Mouse (Mus musculus): ENCODE measurements around the gene Crat. TPM values are rescaled to one million over a fixed set of nuclear protein-coding genes. Genes with fewer than 3 reads are reported as not detected.

Crat gene
- polyA plus RNA-seq, 1 experiment from 2014 or later, result 25.8 TPM

GRCm38 (mm10) chr2:30407221-30407620 is 8.4 kb downstream of the Crat start:
- H3K36me3 ChIP-seq (ENCODE audit: control insufficient read depth, insufficient read depth, low read length), result no peaks in the 10 kb centered on the region; the same call in 1 of the 2 replicates
- H3K4me2 ChIP-seq (ENCODE audit: low read depth, low read length, severe bottlenecking), result no peak overlapping the region
- ATAC-seq (replicated peaks; ENCODE audit: low FRiP score), result no peak
- no peak overlapping the region for H3K4me3 ChIP-seq (ENCODE audit: low read depth, low read length)
- H3K27me3 ChIP-seq (ENCODE audit: control insufficient read depth, insufficient read depth, low read length), result no peaks in the 10 kb centered on the region
- no peaks in the 10 kb centered on the region for H3K4me1 ChIP-seq (replicated peaks; ENCODE audit: control insufficient read depth, insufficient read depth, low read length)
- no peaks in the 10 kb centered on the region for H3K9me3 ChIP-seq (ENCODE audit: control insufficient read depth, low read length)
- no peak overlapping the region for H3K27ac ChIP-seq (ENCODE audit: low read depth, low read length)
- no peak for DNase-seq (ENCODE audit: low spot score)
- H3K9ac ChIP-seq (ENCODE audit: low read length), result no peak overlapping the region
- WGBS, result 81% methylated on average over 2 of the region's 2 CpGs

DNA sequence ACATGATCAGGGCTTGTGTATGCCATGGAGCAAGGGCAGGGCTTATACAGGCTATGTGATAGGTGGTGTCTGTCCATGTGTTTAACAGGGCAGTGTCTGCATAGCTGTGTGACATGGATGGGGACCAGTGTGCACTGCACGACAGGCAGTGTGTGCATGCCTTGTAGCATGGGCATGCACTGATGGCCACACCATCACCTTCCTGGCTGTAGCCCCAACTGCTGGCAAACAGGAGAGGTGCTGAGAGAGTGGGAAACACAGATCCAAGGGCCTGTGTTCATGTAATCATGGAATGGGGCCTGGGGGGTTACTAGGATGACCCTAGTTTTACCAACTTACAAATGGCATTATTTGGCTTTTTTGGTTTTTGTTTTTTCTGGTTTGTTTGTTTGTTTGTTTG is 11.7 kb downstream of the Crat start:
- peaks cover 11% of the 10 kb centered on the region for H3K4me1 ChIP-seq (replicated peaks; ENCODE audit: control insufficient read depth, insufficient read depth, low read length)
- H3K27ac ChIP-seq (ENCODE audit: low read depth, low read length), result no peak overlapping the region
- H3K4me2 ChIP-seq (ENCODE audit: low read depth, low read length, severe bottlenecking), result no peak overlapping the region
- no peaks in the 10 kb centered on the region for H3K9me3 ChIP-seq (ENCODE audit: control insufficient read depth, low read length)
- H3K9ac ChIP-seq (ENCODE audit: low read length), result no peak overlapping the region
- 92% methylated on average over 1 of the region's 1 CpGs for WGBS
- ATAC-seq (replicated peaks; ENCODE audit: low FRiP score), result no peak
- H3K27me3 ChIP-seq (ENCODE audit: control insufficient read depth, insufficient read depth, low read length), result no peaks in the 10 kb centered on the region
- H3K36me3 ChIP-seq (ENCODE audit: control insufficient read depth, insufficient read depth, low read length), result no peaks in the 10 kb centered on the region; the same call in 1 of the 2 replicates
- no peak overlapping the region for H3K4me3 ChIP-seq (ENCODE audit: low read depth, low read length)
- DNase-seq (ENCODE audit: low spot score), result no peak

DNA sequence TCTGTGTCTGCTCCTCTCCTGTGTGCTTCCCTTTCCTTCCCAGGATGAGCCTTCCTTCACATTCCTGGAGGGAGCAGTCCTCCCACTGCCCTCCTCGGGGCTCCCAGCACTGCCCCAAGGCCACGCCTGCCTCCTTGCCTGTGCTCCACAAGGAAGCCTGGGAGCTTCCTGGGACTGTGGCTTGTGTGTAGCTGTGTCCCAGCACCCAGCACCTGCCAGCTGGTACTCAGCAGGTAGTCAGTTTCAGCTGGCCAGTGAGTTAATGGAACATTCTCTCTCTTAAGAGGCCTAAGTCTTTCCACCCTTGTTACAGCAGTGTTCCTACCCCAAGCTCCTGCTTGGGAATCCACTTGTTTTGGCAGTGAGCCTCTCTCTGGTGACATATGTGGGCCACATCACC is 12.8 kb downstream of the Crat start:
- ATAC-seq (replicated peaks; ENCODE audit: low FRiP score), result no peak
- no peak for DNase-seq (ENCODE audit: low spot score)
- WGBS, result 77% methylated on average over 2 of the region's 2 CpGs
- Histone ChIP-seq H3K27ac (ENCODE audit: low read depth, low read length) (no peak overlapping the region), H3K27me3 (ENCODE audit: control insufficient read depth, insufficient read depth, low read length) (no peaks in the 10 kb centered on the region), H3K4me2 (ENCODE audit: low read depth, low read length, severe bottlenecking) (no peak overlapping the region), H3K9me3 (ENCODE audit: control insufficient read depth, low read length) (no peaks in the 10 kb centered on the region), H3K36me3 (ENCODE audit: control insufficient read depth, insufficient read depth, low read length) (no peaks in the 10 kb centered on the region; the same call in 1 of the 2 replicates), H3K4me3 (ENCODE audit: low read depth, low read length) (no peak overlapping the region), H3K4me1 (replicated peaks; ENCODE audit: control insufficient read depth, insufficient read depth, low read length) (peaks cover 11% of the 10 kb centered on the region), H3K9ac (ENCODE audit: low read length) (no peak overlapping the region)

DNA sequence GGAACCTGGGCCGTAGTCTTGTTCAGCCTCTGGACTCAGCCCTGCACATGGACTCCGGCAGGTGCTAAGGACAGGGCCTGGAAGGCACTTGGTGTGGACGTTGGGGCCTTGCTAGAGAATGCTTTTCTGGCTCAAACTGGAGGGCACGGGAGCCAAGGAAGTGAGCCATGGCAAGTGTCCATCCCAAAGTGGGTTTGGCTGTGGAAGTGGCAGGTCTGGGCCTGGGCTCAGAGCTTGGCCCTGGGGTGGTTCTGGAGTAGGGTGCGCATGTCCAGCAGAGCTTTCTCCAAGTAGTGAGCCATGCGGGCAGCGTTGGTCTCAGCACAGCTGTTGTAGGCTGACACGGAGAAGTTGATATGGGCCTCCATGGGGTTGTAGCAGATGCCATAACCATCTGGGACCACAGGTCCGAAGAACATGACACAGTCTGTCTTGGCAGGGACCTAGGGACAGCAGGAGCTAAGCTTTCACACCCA is 13.2 kb downstream of the Crat start:
- H3K36me3 ChIP-seq (ENCODE audit: control insufficient read depth, insufficient read depth, low read length), result no peaks in the 10 kb centered on the region; the same call in 1 of the 2 replicates
- WGBS, result 87% methylated on average over 9 of the region's 9 CpGs
- no peak overlapping the region for H3K27ac ChIP-seq (ENCODE audit: low read depth, low read length)
- H3K4me1 ChIP-seq (replicated peaks; ENCODE audit: control insufficient read depth, insufficient read depth, low read length), result peaks cover 11% of the 10 kb centered on the region
- H3K9me3 ChIP-seq (ENCODE audit: control insufficient read depth, low read length), result no peaks in the 10 kb centered on the region
- no peak overlapping the region for H3K4me3 ChIP-seq (ENCODE audit: low read depth, low read length)
- no peaks in the 10 kb centered on the region for H3K27me3 ChIP-seq (ENCODE audit: control insufficient read depth, insufficient read depth, low read length)
- H3K9ac ChIP-seq (ENCODE audit: low read length), result no peak overlapping the region
- no peak overlapping the region for H3K4me2 ChIP-seq (ENCODE audit: low read depth, low read length, severe bottlenecking)
- no peak for ATAC-seq (replicated peaks; ENCODE audit: low FRiP score)
- DNase-seq (ENCODE audit: low spot score), result no peak

DNA sequence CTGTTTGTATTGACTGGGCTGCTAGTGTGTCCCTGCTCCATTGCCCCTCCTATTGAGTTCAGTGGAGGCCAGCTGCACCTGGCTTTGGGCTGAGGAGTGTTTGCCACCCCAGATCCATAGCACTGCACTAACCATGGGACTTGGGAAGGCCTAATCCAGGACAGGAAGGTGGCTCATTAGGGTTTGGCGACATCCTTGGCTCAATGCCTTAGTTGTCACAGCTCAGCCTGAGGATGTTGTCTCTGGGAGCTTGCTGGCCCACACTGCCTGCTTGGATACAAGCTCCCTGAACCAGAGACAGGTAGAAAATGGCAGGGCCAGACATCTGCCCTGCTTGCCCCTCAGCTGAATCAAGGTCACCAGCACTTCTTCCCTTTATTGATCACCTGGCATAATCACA is 14.0 kb downstream of the Crat start:
- Histone ChIP-seq H3K36me3 (ENCODE audit: control insufficient read depth, insufficient read depth, low read length) (peaks cover 2% of the 10 kb centered on the region), H3K27me3 (ENCODE audit: control insufficient read depth, insufficient read depth, low read length) (no peaks in the 10 kb centered on the region), H3K4me2 (ENCODE audit: low read depth, low read length, severe bottlenecking) (no peak overlapping the region), H3K4me3 (ENCODE audit: low read depth, low read length) (no peak overlapping the region), H3K4me1 (replicated peaks; ENCODE audit: control insufficient read depth, insufficient read depth, low read length) (peaks cover 11% of the 10 kb centered on the region), H3K9me3 (ENCODE audit: control insufficient read depth, low read length) (no peaks in the 10 kb centered on the region), H3K9ac (ENCODE audit: low read length) (no peak overlapping the region), H3K27ac (ENCODE audit: low read depth, low read length) (no peak overlapping the region)
- DNase-seq (ENCODE audit: low spot score) (no peak), ATAC-seq (replicated peaks; ENCODE audit: low FRiP score) (no peak)
- 95% methylated on average over 1 of the region's 1 CpGs for WGBS

DNA sequence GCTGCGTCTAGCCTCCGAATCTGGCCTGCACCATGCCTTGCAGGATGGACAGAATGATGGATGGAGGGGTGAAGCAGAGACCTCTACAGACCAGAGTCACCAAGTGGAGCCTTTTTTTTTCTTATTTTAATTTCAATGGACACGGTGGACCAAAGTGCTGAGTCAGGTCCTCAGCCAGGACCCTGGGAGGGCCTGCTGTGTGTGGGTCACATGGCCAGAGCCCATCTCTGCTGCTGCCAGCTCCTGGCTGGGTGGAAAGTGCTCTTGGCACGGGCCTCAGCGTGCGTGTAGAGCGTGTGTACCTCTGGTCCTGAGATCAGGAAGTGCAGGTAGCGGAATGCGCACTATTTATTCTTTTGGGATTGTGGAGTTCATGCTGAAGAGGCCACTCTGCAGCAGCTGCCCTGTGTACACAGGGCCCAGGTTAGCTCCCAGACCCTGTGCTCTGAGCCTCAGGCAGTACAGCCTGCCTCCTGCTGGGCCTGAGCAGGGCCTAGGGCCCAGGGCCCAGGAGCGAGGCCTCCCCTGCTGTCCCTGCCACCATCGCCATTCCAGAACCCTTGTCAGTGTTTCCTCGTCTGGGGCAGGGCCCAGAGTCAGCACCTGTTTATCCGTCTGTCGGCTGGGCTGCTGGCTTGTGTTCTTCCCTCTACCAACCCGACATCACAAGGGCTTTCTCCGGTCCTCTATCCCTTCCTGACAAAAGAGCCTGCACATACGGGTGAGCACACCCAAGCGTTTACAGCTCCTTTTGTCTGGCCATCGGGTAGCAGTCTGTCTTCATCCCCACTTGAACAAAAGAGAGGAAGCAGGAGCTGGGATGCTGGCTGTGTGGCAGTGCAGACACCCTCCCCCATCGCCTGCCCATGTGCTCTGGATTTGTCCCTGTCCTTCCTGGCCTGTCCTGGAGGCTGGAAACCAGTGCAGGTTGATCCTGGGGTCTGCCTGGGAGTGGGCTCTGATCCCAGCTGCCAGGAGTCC is 16.1 kb downstream of the Crat start:
- Histone ChIP-seq H3K27me3 (ENCODE audit: control insufficient read depth, insufficient read depth, low read length) (no peaks in the 10 kb centered on the region), H3K4me1 (replicated peaks; ENCODE audit: control insufficient read depth, insufficient read depth, low read length) (peaks cover 11% of the 10 kb centered on the region), H3K36me3 (ENCODE audit: control insufficient read depth, insufficient read depth, low read length) (peaks cover 2% of the 10 kb centered on the region), H3K27ac (ENCODE audit: low read depth, low read length) (peak overlapping the region; percentile 93), H3K9ac (ENCODE audit: low read length) (peak overlapping the region; percentile 54), H3K4me3 (ENCODE audit: low read depth, low read length) (no peak overlapping the region), H3K4me2 (ENCODE audit: low read depth, low read length, severe bottlenecking) (peak overlapping the region; percentile 1; the same call in 1 of the 2 replicates), H3K9me3 (ENCODE audit: control insufficient read depth, low read length) (no peaks in the 10 kb centered on the region)
- DNase-seq (ENCODE audit: low spot score) (peak; percentile 71), ATAC-seq (replicated peaks; ENCODE audit: low FRiP score) (peak; percentile 75)
- 24% methylated on average over 20 of the region's 20 CpGs for WGBS

DNA sequence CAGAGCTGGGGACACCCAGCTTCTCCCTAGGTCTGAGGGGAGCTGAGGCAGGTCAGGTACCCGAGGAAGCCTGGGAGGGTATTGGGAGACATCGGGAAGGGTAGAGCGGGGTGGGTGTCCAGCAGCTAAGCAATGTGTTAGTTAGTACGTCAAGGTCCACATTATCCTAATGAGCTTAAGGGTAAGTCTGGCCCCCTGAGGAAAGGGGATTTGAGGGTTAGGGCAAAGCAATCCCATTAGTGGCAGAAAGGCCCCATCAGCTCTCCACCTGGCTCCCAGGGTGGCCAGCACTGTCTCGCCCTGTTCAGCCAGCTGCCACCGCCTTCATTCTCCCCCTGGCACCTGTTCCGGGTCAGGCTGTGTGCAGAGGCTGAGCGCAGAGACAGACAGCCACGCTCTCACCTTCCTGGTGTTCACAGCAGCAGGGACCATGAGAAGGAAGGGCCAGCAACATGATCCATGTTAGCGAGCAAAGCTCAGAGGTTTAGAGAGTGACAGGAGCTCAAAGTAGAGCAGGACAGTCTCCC is 17.6 kb downstream of the Crat start:
- WGBS, result 55% methylated on average over 10 of the region's 10 CpGs
- Histone ChIP-seq H3K27ac (ENCODE audit: low read depth, low read length) (0 out of 2 replicates have a peak overlapping the region, but pooled peaks have one; percentile 41), H3K9me3 (ENCODE audit: control insufficient read depth, low read length) (no peaks in the 10 kb centered on the region), H3K9ac (ENCODE audit: low read length) (no peak overlapping the region; the same call in 1 of the 2 replicates), H3K27me3 (ENCODE audit: control insufficient read depth, insufficient read depth, low read length) (no peaks in the 10 kb centered on the region), H3K4me2 (ENCODE audit: low read depth, low read length, severe bottlenecking) (no peak overlapping the region), H3K4me1 (replicated peaks; ENCODE audit: control insufficient read depth, insufficient read depth, low read length) (peaks cover 17% of the 10 kb centered on the region), H3K4me3 (ENCODE audit: low read depth, low read length) (no peak overlapping the region), H3K36me3 (ENCODE audit: control insufficient read depth, insufficient read depth, low read length) (peaks cover 2% of the 10 kb centered on the region)
- no peak for DNase-seq (ENCODE audit: low spot score)
- no peak for ATAC-seq (replicated peaks; ENCODE audit: low FRiP score)

- Histone ChIP-seq H3K36me3 (ENCODE audit: control insufficient read depth, insufficient read depth, low read length) (peaks cover 2% of the 10 kb centered on the region), H3K9me3 (ENCODE audit: control insufficient read depth, low read length) (no peaks in the 10 kb centered on the region), H3K27me3 (ENCODE audit: control insufficient read depth, insufficient read depth, low read length) (no peaks in the 10 kb centered on the region), H3K4me1 (replicated peaks; ENCODE audit: control insufficient read depth, insufficient read depth, low read length) (peaks cover 18% of the 10 kb centered on the region), H3K4me2 (ENCODE audit: low read depth, low read length, severe bottlenecking) (no peak overlapping the region), H3K27ac (ENCODE audit: low read depth, low read length) (no peak overlapping the region), H3K9ac (ENCODE audit: low read length) (no peak overlapping the region), H3K4me3 (ENCODE audit: low read depth, low read length) (no peak overlapping the region)
- DNase-seq (ENCODE audit: low spot score) (no peak), ATAC-seq (replicated peaks; ENCODE audit: low FRiP score) (no peak)
- WGBS, result 92% methylated on average over 7 of the region's 7 CpGs
Observed at GRCm38 (mm10) chr2:30396246-30396645, 19.4 kb downstream of the Crat start.
